Mouse (Mus musculus) cortical plate, adult 2 months (tissue): ENCODE measurements around the gene 6330409D20Rik.

Experiments used
- CTCF ChIP-seq: fragments of 200-500 bp; IDR thresholded peaks from 2 replicates; pipeline ENCODE4 v1.5.1; 2011; ENCODE audit warnings: mild to moderate bottlenecking, control low read depth, low read length; ENCODE audit not compliant: insufficient read depth; ENCODE audit errors: extremely low read depth
- POLR2A ChIP-seq: fragments of 200-500 bp; IDR thresholded peaks from 2 replicates; pipeline ENCODE4 v1.6.1; 2011; ENCODE audit warnings: mild to moderate bottlenecking, low read length, control low read depth; ENCODE audit not compliant: insufficient read depth; ENCODE audit errors: extremely low read depth

DNA sequence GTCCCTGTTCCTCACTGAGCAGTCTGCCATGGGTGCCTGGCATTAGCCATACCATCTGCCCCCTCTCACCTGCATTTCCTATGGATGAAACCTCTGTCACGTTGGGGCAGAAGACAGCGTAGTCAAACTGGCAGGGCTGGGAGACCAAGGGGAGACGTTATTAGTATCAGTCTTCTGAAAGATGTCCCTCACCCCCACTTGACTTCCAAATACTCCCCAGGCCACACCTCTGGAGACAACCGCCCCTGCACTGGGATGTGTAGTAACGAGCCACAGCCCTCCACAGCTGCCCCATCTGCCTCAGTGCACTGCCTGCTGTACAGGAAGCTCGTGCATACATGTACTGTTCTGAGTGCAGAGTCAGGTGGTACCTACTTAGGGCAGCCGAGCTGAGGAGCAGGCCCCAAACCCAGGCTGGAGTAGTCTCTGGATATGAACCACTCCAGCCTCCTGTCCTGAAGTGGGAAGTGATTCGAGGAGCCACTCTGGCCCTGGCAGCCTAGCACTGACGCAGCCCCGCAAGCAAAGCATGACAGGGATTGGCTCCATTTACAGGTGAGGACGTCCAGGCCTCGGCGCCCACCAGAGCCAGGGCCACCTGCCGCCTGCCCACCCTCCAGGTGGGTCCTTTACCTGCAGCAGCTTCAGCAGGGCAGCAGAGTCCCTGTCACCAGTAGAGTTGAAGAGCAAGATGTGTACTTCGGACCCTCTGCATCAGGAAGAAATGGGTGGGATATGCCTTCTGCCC, 56.0 kb downstream of the 6330409D20Rik start:
- no peak for TF ChIP-seq CTCF
- no peak for TF ChIP-seq POLR2A
